Mouse (Mus musculus) heart, adult 9 months (tissue): ENCODE measurements around the gene Vmn1r55.
"Not testable (repeated sequence)": the region's sequence is repeated elsewhere in the genome, so short reads cannot be mapped to it uniquely, and the experiment has no call there.

ENCODE experiments used
- DNase-seq, 2 experiments: peaks; one replicate each; pipeline ENCODE4 v3.0.0; 2022; ENCODE audit warnings: low spot score in 2 of 2

The Vmn1r55 gene

DNA sequence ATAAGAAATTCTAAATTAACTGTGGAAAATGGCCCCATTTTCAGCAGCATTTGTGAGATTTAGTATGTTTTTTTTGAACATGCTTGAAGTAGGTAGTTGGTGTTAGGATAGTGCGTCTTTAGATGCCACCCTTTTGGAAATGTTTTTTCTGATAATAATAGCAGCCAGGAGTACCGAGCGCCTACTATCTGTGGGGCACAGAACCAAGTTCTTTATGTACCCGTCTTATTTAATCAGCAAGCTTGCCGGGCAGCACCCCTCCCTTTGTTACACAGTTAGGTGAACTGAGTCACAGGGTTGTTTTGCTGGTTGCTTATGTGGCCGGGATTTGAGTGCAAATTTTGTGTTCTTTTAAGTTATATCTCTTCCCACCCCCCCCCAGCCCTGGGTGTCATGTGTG is 68.2 kb downstream of the Vmn1r55 start:
- no peak for DNase-seq

DNA sequence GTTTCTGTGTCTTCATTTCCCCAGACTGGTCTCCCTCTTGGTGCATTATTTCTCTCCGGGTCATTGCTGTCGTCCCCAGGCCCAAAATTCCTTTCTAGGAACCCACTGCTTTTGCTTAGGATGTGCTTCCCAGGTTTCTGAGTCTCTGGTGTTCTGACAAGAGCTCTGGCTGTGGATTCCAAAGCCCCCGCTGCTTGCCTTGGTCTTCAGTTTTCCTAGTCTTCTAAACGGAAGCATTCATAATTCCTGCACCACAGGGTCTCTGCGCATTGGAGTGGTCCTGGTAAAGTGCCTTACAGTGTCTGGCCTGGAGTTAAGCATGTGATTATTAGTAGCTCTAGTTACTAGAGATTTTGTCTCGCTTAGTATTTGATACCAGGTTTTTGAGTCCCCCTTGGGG is 68.7 kb downstream of the Vmn1r55 start:
- DNase-seq = no peak

DNA sequence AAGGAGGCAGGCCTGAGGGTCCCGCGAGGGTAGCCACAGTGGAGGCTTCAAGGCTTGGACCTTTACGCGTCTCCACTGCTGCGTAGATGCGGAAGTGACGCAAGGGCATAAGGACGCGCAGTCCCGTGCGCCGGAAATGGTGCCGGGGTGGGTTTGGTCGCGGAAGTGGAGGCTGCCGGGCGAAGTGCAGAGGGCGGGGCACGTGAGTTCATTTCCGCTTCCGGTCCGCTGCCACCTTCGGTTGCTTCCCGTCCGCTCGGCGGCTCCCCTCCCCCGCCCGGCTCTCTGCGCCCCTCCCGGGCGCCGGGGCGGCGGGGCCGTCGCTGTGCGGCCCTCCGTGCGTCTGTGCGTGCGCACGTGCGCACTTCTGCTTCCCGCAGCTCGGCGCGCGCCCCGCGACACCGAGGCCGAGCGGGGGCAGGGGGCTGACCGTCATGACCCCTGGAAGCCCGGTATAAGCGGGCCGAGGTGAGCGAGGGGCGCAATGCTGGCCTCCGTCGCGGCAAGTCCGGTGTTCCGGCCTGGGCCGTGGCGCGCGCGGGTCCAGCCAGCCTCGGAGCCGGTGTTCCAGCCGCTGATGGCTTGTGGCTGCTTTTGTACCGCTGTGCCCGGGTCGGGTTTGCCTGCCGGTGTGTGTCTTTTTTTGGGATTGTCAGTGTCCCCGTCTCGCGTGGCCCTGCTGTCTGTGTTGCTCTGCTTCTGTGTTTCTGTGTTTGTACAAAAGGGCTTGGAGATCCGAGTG is 69.3 kb downstream of the Vmn1r55 start, which contains the start of gene Epn1:
TSS of gene Epn1 (plus strand) at position 226 of the 742 bp plus-strand sequence.
- DNase-seq = peak; percentile 95

DNA sequence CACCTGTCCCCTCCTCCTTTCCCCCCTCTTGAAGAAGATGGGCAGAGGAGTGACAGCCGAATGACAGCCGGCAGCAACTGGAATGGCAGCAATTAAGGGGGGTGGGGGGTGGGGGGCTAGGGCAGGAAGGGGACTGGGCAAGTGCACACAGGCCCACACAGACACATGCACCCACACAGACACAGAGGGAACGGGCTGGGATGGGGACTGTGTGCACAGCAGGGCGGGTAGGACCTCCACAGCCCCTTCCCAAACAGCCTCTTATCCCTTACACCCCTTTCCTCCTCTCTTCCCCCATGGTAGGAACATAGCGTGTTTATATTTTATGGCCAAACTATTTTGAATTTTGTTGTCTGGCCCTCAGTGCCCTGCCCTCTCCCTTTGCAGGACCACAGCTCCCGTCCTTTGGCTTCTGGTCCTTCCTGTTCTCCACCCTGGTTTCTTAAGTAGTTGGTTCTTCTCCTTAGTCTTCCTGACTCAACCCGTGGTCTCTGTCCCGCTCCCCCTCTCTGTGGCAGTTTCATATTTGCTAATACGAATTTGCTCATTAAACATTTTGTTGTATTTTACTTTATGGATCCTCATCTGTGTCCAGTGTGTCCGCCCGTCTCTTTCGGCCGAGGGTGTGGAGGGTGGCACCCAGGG is 70.0 kb downstream of the Vmn1r55 start:
- not testable (repeated sequence) for DNase-seq
